Mouse (Mus musculus) megakaryocyte, adult 5-6 weeks (primary cell): ENCODE data around the gene Plcb1. TPM values are rescaled to one million over a fixed set of nuclear protein-coding genes. Genes with fewer than 3 reads are reported as not detected.
A peak's percentile ranks its signal among the peaks of the same experiment; 100 is the strongest.

ENCODE experiments used
- ATAC-seq: 2 replicates; pipeline ENCODE4 v1.8.0; 2016; ENCODE audit warnings: mild to moderate bottlenecking, inconsistent platforms; ENCODE audit not compliant: poor library complexity, severe bottlenecking
- total RNA-seq, 2 experiments: library from RNA; stranded (forward) in 1 of 2; stranded (reverse) in 1 of 2; fragments of 153-499, 151-499 nt in 1 of 2; fragments of 221-1000, 200-1000 nt in 1 of 2; gene quantifications; 2 replicates each; pipeline versions ENCODE4 v1.2.3 to v1.2.4; 2015 to 2017

Plcb1 gene
- total RNA-seq, 2 experiments from 2014 or later: 37.3 to 39.4 TPM

- no peak for ATAC-seq
These were observed 706.9 kb downstream of the Plcb1 start for GRCm38 (mm10) chr2:135492777-135493176.

- no peak for ATAC-seq
These were observed 710.7 kb downstream of the Plcb1 start for GRCm38 (mm10) chr2:135496553-135496952.

DNA sequence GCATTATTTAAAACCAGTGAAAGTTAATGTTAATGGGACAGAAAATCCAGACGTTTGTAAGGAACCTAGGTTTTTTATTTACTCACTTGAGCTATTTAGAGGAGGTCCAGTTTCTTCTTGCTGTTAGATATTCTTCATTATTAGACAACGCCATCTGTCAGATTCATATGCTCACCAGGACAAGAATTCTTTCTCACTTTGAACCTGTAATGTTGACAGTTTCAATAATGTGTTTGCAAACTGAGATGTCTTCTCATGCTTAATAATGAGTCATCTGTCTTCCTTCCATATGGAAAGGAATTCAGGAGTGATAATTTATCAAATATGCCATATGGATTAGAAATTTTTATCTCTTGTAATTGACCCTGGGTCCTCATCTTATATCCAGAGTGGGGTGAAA lies 711.4 kb downstream of the Plcb1 start:
- no peak for ATAC-seq

- ATAC-seq: no peak
These were observed 715.0 kb downstream of the Plcb1 start for GRCm38 (mm10) chr2:135500872-135501271.

GRCm38 (mm10) chr2:135503328-135503997 lies 717.6 kb downstream of the Plcb1 start:
- ATAC-seq: peak; percentile 96

DNA sequence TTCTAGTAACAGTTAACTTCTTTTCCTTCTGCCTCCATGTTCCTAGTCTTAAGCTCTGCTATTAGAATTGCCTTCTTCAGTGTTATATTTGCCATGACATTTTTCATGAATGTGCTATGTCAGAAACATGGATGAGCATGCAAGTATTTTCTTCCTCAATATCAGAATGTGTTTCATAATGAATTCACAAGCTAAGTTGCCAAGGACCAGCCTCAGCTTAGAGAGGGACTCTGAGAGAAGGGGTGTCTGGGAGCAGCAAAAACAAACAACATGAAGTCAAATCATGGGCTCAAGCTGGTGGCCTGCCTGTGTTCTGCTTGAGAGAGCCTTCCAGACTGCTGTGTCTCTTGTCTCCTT lies 718.1 kb downstream of the Plcb1 start:
- peak; percentile 61 for ATAC-seq

GRCm38 (mm10) chr2:135507111-135507510 lies 721.2 kb downstream of the Plcb1 start:
- ATAC-seq: no peak

DNA sequence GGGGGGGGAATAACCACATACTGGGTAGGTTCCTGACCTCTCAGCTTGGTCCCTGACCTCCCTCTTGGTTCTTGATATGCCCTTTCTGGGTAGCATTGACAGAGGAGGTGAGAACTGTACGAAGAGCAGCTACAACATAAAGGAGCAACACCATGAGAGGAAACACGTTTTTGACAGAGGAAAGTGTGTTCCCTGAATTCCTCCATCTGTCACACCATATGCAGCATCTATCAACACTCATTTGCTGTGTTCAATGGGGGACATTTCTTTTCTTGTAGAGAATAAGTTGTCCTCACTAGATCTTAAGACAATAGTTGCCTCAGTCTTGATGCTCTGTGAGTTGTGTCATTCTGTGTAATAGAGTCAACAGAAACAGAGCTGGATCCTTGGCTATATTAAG lies 733.1 kb downstream of the Plcb1 start:
- no peak for ATAC-seq

Other genes with a start within 250 kb of the Plcb1 start
- not detected in 2 replicates for gene Hao1, start 231.7 kb upstream of the Plcb1 start, total RNA-seq (2015)
- gene Hao1, start 231.7 kb upstream of the Plcb1 start, total RNA-seq (2017): not detected in 2 replicates
- gene Tmx4, start 141.9 kb upstream of the Plcb1 start, total RNA-seq (2015): 34.7 and 41.9 TPM in 2 replicates
- gene Tmx4, start 141.9 kb upstream of the Plcb1 start, total RNA-seq (2017): 50.3 and 56.3 TPM in 2 replicates